Comparison of ENCODE assay signal across 22 mouse cellular contexts in genomic region chr10:121394789-121395325, GRCm38 (mm10). TPM values are rescaled to one million over a fixed set of nuclear protein-coding genes. Genes with fewer than 3 reads are reported as not detected.
A peak's percentile ranks its signal among the peaks of the same experiment; 100 is the strongest.
DNase-seq lines count a peak whose midpoint lies in the region; ATAC-seq lines count a peak whose summit lies in the region.
"Had no signal": no experiment of that assay in that cellular context is flagged by ENCODE, and none has a peak within 500 bp of the region (broad histone marks: within the 10 kb centered on the region; RNA-seq: fewer than 3 reads in every experiment).

No protein-coding gene starts in this region.

- H3K27ac ChIP-seq in embryonic facial prominence, embryonic 13.5 days: peak overlapping the region; percentile 52
- no peak overlapping the region for H3K27ac ChIP-seq in embryonic facial prominence, embryonic 10.5 days (replicated peaks)
- H3K27ac ChIP-seq in kidney, embryonic 14.5 days (ENCODE audit: low read depth, low read length): no peak overlapping the region
- 0 out of 2 replicates have a peak overlapping the region, but pooled peaks have one; percentile 5 for H3K27ac ChIP-seq in midbrain, embryonic 16.5 days (ENCODE audit: low read length)
- no peak overlapping the region for H3K27ac ChIP-seq in midbrain, embryonic 13.5 days
- H3K27ac ChIP-seq in limb, embryonic 15.5 days: peak overlapping the region; percentile 38
- no peak overlapping the region for H3K27ac ChIP-seq in hindbrain, embryonic 13.5 days
- H3K27ac ChIP-seq: kidney, postnatal 0 days; layer of hippocampus, adult 2 months; limb, embryonic 12.5 days; liver, embryonic 13.5 days; stomach, postnatal 0 days had no signal

- H3K9me3 ChIP-seq in embryonic facial prominence, embryonic 13.5 days: no peaks in the 10 kb centered on the region
- H3K9me3 ChIP-seq in embryonic facial prominence, embryonic 10.5 days: no peaks in the 10 kb centered on the region
- H3K9me3 ChIP-seq in kidney, embryonic 14.5 days (ENCODE audit: control insufficient read depth, low read length): no peaks in the 10 kb centered on the region
- H3K9me3 ChIP-seq in midbrain, embryonic 16.5 days (replicated peaks; ENCODE audit: control insufficient read depth, low read length, poor library complexity, severe bottlenecking): no peaks in the 10 kb centered on the region
- H3K9me3 ChIP-seq in midbrain, embryonic 13.5 days: no peaks in the 10 kb centered on the region
- no peaks in the 10 kb centered on the region for H3K9me3 ChIP-seq in limb, embryonic 15.5 days
- H3K9me3 ChIP-seq in hindbrain, embryonic 13.5 days: no peaks in the 10 kb centered on the region
- H3K9me3 ChIP-seq: embryonic facial prominence, embryonic 12.5 days; limb, embryonic 12.5 days; liver, embryonic 13.5 days had no signal

- no peaks in the 10 kb centered on the region for H3K27me3 ChIP-seq in embryonic facial prominence, embryonic 13.5 days
- H3K27me3 ChIP-seq in embryonic facial prominence, embryonic 10.5 days (replicated peaks; ENCODE audit: low read depth, poor library complexity, severe bottlenecking): no peaks in the 10 kb centered on the region
- H3K27me3 ChIP-seq in kidney, embryonic 14.5 days (ENCODE audit: control insufficient read depth, insufficient read depth, low read length): no peaks in the 10 kb centered on the region
- no peaks in the 10 kb centered on the region for H3K27me3 ChIP-seq in midbrain, embryonic 16.5 days (ENCODE audit: control insufficient read depth, insufficient read depth, low read depth, low read length)
- H3K27me3 ChIP-seq in midbrain, embryonic 13.5 days: no peaks in the 10 kb centered on the region
- no peaks in the 10 kb centered on the region for H3K27me3 ChIP-seq in limb, embryonic 15.5 days
- H3K27me3 ChIP-seq in hindbrain, embryonic 13.5 days: no peaks in the 10 kb centered on the region
- H3K27me3 ChIP-seq: embryonic facial prominence, embryonic 12.5 days; limb, embryonic 12.5 days; liver, embryonic 13.5 days had no signal

- no peak overlapping the region for H3K9ac ChIP-seq in embryonic facial prominence, embryonic 13.5 days
- no peak overlapping the region for H3K9ac ChIP-seq in kidney, embryonic 14.5 days (ENCODE audit: low read depth, low read length)
- no peak overlapping the region for H3K9ac ChIP-seq in midbrain, embryonic 16.5 days (ENCODE audit: low read depth, low read length)
- no peak overlapping the region for H3K9ac ChIP-seq in midbrain, embryonic 13.5 days (replicated peaks)
- H3K9ac ChIP-seq in limb, embryonic 15.5 days: no peak overlapping the region
- H3K9ac ChIP-seq in hindbrain, embryonic 13.5 days: no peak overlapping the region
- H3K9ac ChIP-seq: embryonic facial prominence, embryonic 12.5 days; limb, embryonic 12.5 days; liver, embryonic 13.5 days had no signal

- H3K36me3 ChIP-seq in embryonic facial prominence, embryonic 13.5 days: peaks cover 71% of the 10 kb centered on the region
- peaks cover 77% of the 10 kb centered on the region for H3K36me3 ChIP-seq in embryonic facial prominence, embryonic 10.5 days (replicated peaks)
- H3K36me3 ChIP-seq in kidney, embryonic 14.5 days (ENCODE audit: control insufficient read depth, insufficient read depth, low read length): peaks cover 66% of the 10 kb centered on the region
- peaks cover 53% of the 10 kb centered on the region for H3K36me3 ChIP-seq in midbrain, embryonic 16.5 days (ENCODE audit: control insufficient read depth, insufficient read depth, low read length)
- H3K36me3 ChIP-seq in midbrain, embryonic 13.5 days: peaks cover 75% of the 10 kb centered on the region
- H3K36me3 ChIP-seq in limb, embryonic 15.5 days: peaks cover 72% of the 10 kb centered on the region
- peaks cover 79% of the 10 kb centered on the region for H3K36me3 ChIP-seq in hindbrain, embryonic 13.5 days

- no peak overlapping the region for H3K4me2 ChIP-seq in embryonic facial prominence, embryonic 13.5 days
- no peak overlapping the region for H3K4me2 ChIP-seq in kidney, embryonic 14.5 days (replicated peaks; ENCODE audit: low read depth, low read length)
- no peak overlapping the region for H3K4me2 ChIP-seq in midbrain, embryonic 16.5 days (ENCODE audit: low read length)
- H3K4me2 ChIP-seq in midbrain, embryonic 13.5 days (replicated peaks): no peak overlapping the region
- H3K4me2 ChIP-seq in limb, embryonic 15.5 days: no peak overlapping the region
- H3K4me2 ChIP-seq in hindbrain, embryonic 13.5 days: no peak overlapping the region
- H3K4me2 ChIP-seq: embryonic facial prominence, embryonic 12.5 days; limb, embryonic 12.5 days; liver, embryonic 13.5 days; midbrain, embryonic 11.5 days had no signal

- 57% methylated on average over 18 of the region's 18 CpGs for WGBS in embryonic facial prominence, embryonic 13.5 days
- WGBS in embryonic facial prominence, embryonic 10.5 days: 86% methylated on average over 18 of the region's 18 CpGs
- 72% methylated on average over 18 of the region's 18 CpGs for WGBS in kidney, embryonic 14.5 days
- 82% methylated on average over 18 of the region's 18 CpGs for WGBS in midbrain, embryonic 16.5 days
- WGBS in midbrain, embryonic 13.5 days: 90% methylated on average over 18 of the region's 18 CpGs
- WGBS in limb, embryonic 15.5 days: 71% methylated on average over 18 of the region's 18 CpGs
- 89% methylated on average over 18 of the region's 18 CpGs for WGBS in hindbrain, embryonic 13.5 days

- no peak for DNase-seq in embryonic facial prominence, embryonic 10.5 days (ENCODE audit: low spot score)
- peak; percentile 22 for DNase-seq in kidney, adult 9 months
- DNase-seq: cerebellum, adult 11-12 months; cerebellum, postnatal 10 days; heart, postnatal 10 days; liver, embryonic 13.5 days; right cerebral cortex, postnatal 14 days; thymus, adult 2 months; thymus, postnatal 4 days had no signal

- H3K4me1 ChIP-seq in embryonic facial prominence, embryonic 13.5 days: peaks cover 17% of the 10 kb centered on the region
- peaks cover 10% of the 10 kb centered on the region; the same call in 1 of the 2 replicates for H3K4me1 ChIP-seq in embryonic facial prominence, embryonic 10.5 days
- no peaks in the 10 kb centered on the region for H3K4me1 ChIP-seq in kidney, embryonic 14.5 days (ENCODE audit: control insufficient read depth, insufficient read depth, low read length)
- H3K4me1 ChIP-seq in midbrain, embryonic 16.5 days (ENCODE audit: control insufficient read depth, insufficient read depth, low read length): no peaks in the 10 kb centered on the region
- no peaks in the 10 kb centered on the region for H3K4me1 ChIP-seq in midbrain, embryonic 13.5 days (replicated peaks)
- 0 out of 2 replicates have a peak, but pooled peaks cover 5% of the 10 kb centered on the region for H3K4me1 ChIP-seq in limb, embryonic 15.5 days
- H3K4me1 ChIP-seq in hindbrain, embryonic 13.5 days (replicated peaks): no peaks in the 10 kb centered on the region
- H3K4me1 ChIP-seq: liver, embryonic 13.5 days had no signal

- H3K4me3 ChIP-seq in embryonic facial prominence, embryonic 13.5 days: no peak overlapping the region
- H3K4me3 ChIP-seq in embryonic facial prominence, embryonic 10.5 days: no peak overlapping the region
- no peak overlapping the region for H3K4me3 ChIP-seq in kidney, embryonic 14.5 days (ENCODE audit: low read length)
- H3K4me3 ChIP-seq in midbrain, embryonic 16.5 days (ENCODE audit: low read depth, low read length): no peak overlapping the region
- no peak overlapping the region for H3K4me3 ChIP-seq in midbrain, embryonic 13.5 days (replicated peaks)
- no peak overlapping the region for H3K4me3 ChIP-seq in limb, embryonic 15.5 days
- no peak overlapping the region for H3K4me3 ChIP-seq in hindbrain, embryonic 13.5 days
- H3K4me3 ChIP-seq: embryonic facial prominence, embryonic 12.5 days; layer of hippocampus, adult 2 months; limb, embryonic 12.5 days; liver, embryonic 13.5 days had no signal

- no peak for ATAC-seq in embryonic facial prominence, embryonic 13.5 days (ENCODE audit: insufficient number of reproducible peaks, insufficient read depth, low FRiP score, low TSS enrichment, low read depth)
- no peak for ATAC-seq in kidney, embryonic 14.5 days (ENCODE audit: low FRiP score, low TSS enrichment)
- no peak for ATAC-seq in midbrain, embryonic 16.5 days
- ATAC-seq in midbrain, embryonic 13.5 days: no peak
- ATAC-seq in limb, embryonic 15.5 days (ENCODE audit: insufficient number of reproducible peaks, low FRiP score, low TSS enrichment, low read depth): no peak
- no peak for ATAC-seq in hindbrain, embryonic 13.5 days (ENCODE audit: low FRiP score)
- ATAC-seq: forebrain, embryonic 14.5 days had no signal

RNA-seq across cellular contexts. Expression of gene Gns, which starts 30.0 kb away (rescaled TPM):
- polyA plus RNA-seq in embryonic facial prominence, embryonic 13.5 days (2015; fragmentation: Nextera tagmentation; extraction: Ambion mirVana): 48.5 and 49.5 TPM in 2 replicates
- 40.0 and 41.4 TPM in 2 replicates for polyA plus RNA-seq in embryonic facial prominence, embryonic 10.5 days (2016; fragmentation: Nextera tagmentation; extraction: Ambion mirVana)
- polyA plus RNA-seq in kidney, embryonic 14.5 days (2014; fragmentation: Nextera tagmentation; extraction: Ambion mirVana): 26.5 and 48.7 TPM in 2 replicates
- 38.3 and 38.6 TPM in 2 replicates for polyA plus RNA-seq in midbrain, embryonic 16.5 days (2015; fragmentation: Nextera tagmentation; extraction: Ambion mirVana)
- 33.9 and 36.9 TPM in 2 replicates for polyA plus RNA-seq in midbrain, embryonic 13.5 days (2015; fragmentation: Nextera tagmentation; extraction: Ambion mirVana)
- polyA plus RNA-seq in limb, embryonic 15.5 days (2015; fragmentation: Nextera tagmentation; extraction: Ambion mirVana): 46.0 and 47.6 TPM in 2 replicates
- polyA plus RNA-seq in hindbrain, embryonic 13.5 days (2015; fragmentation: Nextera tagmentation; extraction: Ambion mirVana): 41.3 and 42.6 TPM in 2 replicates

RNA-seq across cellular contexts. Expression of gene Tbc1d30, which starts 43.8 kb away (rescaled TPM):
- polyA plus RNA-seq in embryonic facial prominence, embryonic 13.5 days (2015; fragmentation: Nextera tagmentation; extraction: Ambion mirVana): 1.6 and 2.1 TPM in 2 replicates
- 1.8 and 2.3 TPM in 2 replicates for polyA plus RNA-seq in embryonic facial prominence, embryonic 10.5 days (2016; fragmentation: Nextera tagmentation; extraction: Ambion mirVana)
- polyA plus RNA-seq in kidney, embryonic 14.5 days (2014; fragmentation: Nextera tagmentation; extraction: Ambion mirVana): 0.60 and 0.76 TPM in 2 replicates
- 14.7 and 15.1 TPM in 2 replicates for polyA plus RNA-seq in midbrain, embryonic 16.5 days (2015; fragmentation: Nextera tagmentation; extraction: Ambion mirVana)
- polyA plus RNA-seq in midbrain, embryonic 13.5 days (2015; fragmentation: Nextera tagmentation; extraction: Ambion mirVana): 9.2 TPM in 2 replicates
- polyA plus RNA-seq in limb, embryonic 15.5 days (2015; fragmentation: Nextera tagmentation; extraction: Ambion mirVana): 1.1 TPM in 2 replicates
- polyA plus RNA-seq in hindbrain, embryonic 13.5 days (2015; fragmentation: Nextera tagmentation; extraction: Ambion mirVana): 12.6 and 13.6 TPM in 2 replicates

Comparison
In these comparisons a context has a peak if more than half of its experiments do, and no peak if none do; other contexts are left out.
1. H3K27ac ChIP-seq: peak in embryonic facial prominence, embryonic 13.5 days (single experiment), midbrain, embryonic 16.5 days (single experiment) and limb, embryonic 15.5 days (single experiment); none in embryonic facial prominence, embryonic 10.5 days (single experiment), kidney, embryonic 14.5 days (single experiment), midbrain, embryonic 13.5 days (single experiment) and hindbrain, embryonic 13.5 days (single experiment).